Mouse (Mus musculus) megakaryocyte, adult 5-6 weeks (primary cell): ENCODE measurements around the gene Myom3. TPM values are rescaled to one million over a fixed set of nuclear protein-coding genes. Genes with fewer than 3 reads are reported as not detected.
A peak's percentile ranks its signal among the peaks of the same experiment; 100 is the strongest.

Source experiments
- ATAC-seq: 2 replicates; pipeline ENCODE4 v1.8.0; 2016; ENCODE audit warnings: mild to moderate bottlenecking, inconsistent platforms; ENCODE audit not compliant: poor library complexity, severe bottlenecking
- total RNA-seq, 2 experiments: library from RNA; stranded (forward) in 1 of 2; stranded (reverse) in 1 of 2; fragments of 153-499, 151-499 nt in 1 of 2; fragments of 221-1000, 200-1000 nt in 1 of 2; gene quantifications; 2 replicates each; pipeline versions ENCODE4 v1.2.3 to v1.2.4; 2015 to 2017

Gene Myom3
- total RNA-seq, 2 experiments from 2014 or later: not detected

DNA sequence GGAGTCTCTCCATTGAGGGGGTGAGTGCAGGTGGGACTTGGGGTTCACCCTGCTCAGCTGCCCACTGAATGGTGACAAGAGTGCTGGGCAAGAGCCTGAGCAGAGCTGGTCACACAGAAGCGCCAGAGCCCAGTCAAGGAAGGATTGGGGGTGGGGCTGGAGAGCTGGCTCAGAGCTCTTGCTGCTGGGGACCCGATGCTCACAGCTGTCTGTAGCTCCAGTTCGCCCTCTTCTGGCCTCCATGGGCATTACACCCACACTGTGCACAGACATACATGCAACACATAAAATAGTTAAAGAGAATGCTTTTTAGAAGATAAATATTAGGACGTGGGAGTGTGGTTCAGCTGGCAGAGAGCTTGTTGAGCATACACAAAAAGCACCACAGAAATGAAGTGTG is 43.8 kb downstream of the Myom3 start:
- no peak for ATAC-seq

DNA sequence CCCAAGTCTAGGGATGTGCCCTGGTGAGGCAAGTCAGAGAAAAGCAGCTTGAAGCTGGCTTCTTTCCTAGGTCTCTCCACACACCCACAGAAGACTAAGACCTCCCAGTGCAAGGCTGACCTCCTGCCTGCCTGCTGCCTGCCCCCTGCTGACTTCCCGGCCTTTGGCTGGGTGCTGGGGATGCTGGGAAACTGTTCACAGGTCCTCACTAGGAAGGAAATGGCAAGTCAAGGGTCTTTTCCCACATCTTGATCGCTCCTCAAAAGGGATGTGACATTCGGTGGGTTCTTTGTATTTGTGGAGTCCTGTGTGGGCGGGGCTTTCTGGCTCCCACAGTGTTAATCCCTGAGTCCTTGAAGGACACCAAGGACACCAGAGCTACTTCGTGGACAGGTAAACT is 44.7 kb downstream of the Myom3 start:
- ATAC-seq: no peak

DNA sequence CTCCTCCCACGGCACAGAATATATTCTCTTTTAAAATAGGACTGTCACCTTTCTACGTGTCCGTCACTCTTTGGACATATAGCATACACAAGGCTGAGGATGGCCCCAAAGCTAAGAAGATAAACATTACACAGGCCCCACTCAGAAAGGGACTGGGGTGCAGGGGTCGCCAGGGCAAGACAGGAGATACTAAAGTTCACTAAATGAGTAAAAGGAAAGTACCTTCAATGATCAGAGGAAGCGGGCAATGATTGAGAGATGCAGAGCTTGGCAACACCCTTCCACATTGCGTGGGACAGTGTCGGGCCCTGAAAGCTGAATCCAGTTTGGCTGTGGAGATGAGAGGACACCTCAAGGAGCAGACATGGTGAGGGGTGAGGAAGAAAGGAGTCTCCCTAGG is 55.4 kb downstream of the Myom3 start:
- ATAC-seq: no peak

DNA sequence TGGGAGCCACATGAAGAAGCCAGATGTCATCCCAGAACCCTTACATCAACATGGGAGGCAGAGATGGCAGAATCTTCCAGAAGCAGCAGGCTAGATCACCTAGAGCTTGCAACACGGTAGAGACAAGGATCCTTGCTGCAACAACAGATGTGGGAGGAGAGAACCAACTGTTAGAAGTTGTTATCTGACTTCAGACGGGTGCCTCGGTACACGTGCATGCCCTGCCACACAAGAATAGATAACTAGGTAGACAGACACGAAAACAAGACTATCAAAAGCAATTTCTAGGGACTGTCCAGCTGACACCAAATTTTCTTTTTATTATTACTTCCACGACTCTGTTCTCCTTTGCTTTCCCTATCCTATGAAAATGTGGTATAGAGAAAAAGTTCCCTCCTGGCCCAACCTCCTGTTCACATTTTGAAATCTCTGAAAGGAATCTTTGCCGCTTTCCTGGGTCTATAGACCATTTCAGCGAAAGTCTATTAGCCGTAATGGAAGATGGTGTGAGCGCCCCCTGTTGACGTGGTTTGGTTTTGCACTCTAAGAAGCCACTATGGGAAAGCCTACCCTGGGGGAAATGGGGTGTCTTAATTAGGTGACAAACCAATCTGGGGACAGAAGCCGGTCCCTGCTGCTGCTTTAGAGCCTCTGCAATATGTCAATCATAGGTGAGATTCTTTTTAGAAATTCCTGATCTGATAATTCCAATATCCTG is 57.5 kb downstream of the Myom3 start:
- ATAC-seq: peak; percentile 66; the same call in 1 of the 2 replicates

DNA sequence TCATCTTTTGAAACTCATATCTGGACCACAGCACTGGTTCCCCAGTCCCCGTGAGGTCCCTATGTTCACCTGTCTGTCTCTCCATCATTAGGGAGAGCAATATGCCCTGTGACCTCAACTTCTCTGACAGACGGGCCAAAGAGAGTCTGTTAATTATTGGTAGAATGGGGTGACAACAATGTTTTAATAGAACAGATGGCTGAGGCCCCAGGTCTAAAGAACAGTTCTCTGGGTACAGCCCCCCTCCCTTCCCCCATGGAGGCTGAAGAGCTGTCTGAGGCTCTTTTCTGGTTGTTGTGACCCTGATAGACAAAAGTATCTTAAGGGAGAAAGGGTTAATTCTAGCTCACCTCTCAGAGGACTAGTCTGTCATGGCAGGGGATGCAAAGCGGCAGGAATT is 58.9 kb downstream of the Myom3 start:
- ATAC-seq: no peak

DNA sequence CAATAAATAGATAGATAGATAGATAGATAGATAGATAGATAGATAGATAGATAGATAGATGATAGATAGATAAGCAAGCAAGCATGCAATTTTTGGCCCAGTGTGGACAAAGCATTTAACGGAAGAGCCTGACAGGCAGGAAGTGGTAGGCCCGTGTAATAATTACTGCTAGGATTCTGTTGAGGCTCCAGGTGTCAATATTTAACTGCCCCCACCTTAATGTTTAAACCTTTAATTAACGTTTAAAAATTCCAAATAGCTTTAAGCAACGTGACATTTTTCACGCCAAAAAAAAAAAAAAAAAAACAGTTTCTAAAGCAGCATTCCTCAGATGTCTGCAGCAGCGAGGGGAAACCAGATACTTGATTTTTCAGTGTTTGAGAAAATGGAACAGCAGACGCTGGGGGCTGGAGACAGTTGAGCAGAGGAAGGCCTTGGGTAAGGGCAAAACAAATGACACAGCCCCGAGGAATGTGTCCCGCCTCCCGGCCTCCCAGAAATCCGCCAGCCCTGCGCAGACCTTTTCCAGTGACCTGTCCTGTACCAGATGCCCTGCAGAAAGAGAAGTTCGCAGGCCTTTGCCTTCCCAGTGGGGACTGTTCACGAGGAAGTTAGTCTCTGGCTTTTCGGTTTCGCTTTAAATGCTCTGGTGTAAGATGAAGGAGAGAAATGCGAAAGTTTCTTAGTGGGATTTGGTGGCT is 60.5 kb downstream of the Myom3 start:
- ATAC-seq: peak; percentile 52

DNA sequence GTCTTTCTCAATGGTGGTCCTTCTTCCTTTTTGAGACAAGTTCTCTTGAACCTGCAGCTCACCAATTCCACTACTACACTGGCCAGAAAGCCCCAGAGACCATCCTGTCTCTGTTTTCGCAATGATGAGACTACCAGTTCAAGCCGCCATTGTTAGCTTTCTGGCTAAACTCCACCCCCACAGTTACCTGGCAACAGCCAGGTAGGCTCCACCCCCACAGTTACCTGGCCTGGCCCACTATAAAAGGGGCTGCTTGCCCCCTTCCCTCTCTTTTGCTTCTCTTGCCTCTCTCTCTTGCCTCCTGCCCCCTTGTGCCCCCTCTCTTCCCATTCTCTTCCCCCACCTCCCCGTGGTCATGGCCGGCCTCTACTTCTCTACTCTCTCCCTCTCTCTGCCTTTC is 62.3 kb downstream of the Myom3 start:
- ATAC-seq: no peak

DNA sequence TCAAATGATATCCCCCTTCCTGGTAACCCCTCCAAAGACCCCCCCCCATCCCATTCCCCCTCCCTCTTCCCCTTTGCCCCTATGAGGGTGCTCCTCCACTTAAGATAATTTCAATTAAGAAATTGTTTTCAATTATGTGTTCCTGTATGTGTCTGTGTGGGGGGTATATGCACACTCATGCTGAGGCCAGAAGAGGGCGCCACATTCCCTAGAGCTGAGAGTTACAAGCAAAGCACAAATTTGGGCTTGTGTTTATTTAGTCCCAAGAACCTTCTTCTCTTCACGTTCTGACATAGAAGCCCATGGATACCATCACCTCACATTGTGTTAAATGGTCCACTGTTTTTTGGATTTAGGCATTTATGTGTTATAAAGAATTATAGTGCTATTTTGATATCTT is 63.8 kb downstream of the Myom3 start:
- ATAC-seq: no peak

DNA sequence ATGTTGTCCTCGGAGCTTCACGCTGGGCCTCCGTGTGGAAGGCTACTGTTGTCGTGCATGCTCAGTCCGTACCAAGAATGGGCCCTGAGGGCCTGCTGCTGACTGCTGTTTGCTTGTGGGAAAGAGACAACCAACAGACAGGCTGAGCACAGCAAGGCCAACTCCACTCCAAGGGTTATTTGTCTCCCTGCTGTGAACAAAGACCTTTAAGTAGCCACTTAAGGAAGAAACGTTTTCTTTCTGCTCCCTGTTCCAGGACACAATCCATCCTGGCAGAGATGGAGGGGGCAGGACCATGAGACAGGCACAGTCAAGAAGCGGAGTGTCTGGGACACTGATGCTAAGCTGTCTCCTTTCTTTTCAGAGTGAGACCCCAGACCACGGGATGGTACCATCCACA is 64.7 kb downstream of the Myom3 start:
- ATAC-seq: no peak

DNA sequence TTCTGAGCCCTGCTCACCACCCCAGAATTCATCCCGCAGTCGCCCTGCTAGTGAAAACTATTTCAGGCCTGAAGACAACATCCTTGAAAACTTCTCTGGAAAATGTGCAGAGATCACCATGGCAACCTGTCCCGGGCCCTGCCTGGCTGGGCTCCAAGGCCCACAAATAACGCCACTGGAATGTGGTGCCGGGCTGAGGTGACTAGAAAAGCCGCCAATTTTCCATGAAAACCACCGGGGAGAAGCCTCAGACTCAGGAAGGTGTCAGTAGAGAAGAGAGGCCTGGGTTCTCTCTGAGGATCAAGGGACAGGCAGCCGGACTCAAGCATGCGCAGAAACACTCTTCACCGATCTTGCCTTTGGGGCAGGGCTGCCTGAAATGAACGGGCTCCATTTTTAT is 69.0 kb downstream of the Myom3 start:
- ATAC-seq: no peak

DNA sequence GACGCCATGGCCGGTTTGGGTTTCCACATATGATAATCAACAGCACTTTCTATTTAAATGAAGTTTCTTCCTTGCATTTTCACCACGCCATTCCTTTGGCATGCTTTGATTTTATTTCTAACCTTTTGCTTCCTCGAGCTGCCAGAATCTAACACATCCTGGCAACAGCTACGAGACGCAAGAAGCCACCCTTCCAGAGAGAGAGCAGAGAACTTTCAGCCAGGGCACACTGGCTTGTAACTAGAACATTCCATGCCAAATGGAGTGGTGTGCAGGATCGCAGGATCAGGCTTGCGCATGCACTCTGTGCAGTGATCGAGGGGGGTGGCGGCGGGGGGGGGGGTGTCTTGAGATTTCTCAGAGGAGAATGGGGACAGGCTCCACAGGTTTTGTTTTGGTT is 72.6 kb downstream of the Myom3 start:
- no peak for ATAC-seq

DNA sequence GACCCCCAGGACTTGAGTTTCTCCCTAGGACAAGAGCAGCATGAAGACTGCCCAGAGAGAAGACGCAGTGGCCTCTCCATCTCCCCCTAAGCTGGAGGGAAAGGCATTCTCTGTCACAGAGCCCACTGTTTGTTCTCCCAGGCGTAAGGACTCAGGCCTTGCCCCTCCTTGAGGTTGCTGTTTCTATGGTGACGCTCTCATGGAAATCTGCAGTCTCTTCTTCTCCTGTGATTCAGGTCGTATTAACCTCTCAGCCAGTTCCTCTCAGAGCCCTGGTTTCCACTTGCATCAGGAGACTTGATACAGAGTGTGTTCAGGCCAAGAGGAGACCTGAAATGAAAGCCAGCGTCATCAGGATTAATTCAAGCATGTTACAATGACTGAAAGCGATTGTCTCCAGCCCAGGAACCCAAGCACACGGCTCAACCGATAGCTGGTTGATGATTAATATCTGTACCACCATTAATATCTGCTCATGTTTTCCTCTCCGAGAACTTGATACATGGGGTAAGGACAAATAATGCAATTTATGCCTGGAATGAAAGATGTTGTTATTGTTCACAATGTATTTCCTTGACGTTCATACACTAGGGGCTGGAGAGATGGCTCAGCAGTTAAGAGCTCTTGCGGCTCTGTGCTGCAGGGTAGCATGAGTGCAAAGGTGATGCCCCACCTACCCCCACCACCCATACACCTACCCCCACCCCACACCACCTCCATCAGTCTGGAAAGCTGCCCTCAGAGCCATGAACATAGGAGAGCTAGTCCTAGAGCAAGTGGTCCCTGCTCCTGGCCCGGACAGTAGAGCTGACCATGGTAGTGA is 74.0 kb downstream of the Myom3 start:
- ATAC-seq: no peak

DNA sequence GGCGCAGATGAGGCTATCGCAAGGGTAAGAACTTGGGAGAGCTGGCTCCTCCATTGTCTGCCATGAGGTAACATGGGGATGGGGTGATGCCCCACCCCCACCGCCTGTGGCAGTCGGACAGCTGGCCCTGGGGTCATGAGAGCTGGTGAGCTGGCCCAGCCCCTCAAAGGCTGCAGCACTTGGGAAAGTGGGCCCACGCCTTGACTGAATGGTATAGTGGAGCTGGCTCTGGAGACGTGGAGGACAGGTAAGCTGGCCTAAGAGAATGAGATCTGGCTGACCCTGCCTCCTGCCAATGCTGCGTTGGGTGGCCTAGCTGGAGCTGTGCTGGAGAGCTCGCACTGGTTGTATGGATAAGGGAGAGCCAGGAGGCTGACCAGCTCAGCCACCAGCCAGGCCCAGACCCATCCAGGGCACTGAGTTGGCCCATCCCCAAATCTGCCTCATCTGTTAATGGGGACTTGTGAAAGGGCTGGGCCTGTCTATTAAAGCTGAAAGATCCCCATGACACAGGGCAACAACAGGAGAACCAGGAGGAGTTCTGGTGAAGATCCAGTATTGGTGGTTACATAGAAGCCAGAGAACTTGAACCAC is 74.7 kb downstream of the Myom3 start:
- no peak for ATAC-seq

DNA sequence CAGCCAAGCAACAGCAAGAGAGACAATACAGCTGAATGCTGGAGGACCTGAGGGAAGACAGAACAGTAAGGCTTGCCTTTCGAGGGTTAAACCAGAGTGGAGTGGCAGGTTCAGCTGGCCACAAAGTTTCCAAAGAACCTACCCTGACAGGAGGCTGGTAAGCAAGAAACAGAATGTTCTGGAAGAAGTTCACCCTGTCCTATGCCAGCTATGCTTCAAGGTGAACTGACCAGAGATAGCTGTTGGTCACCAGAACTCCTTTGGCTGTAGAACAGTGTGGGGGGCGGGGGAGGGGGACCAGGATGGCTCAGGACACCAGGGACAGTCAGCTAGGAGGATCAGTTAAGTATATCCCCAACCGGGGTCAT is 79.4 kb downstream of the Myom3 start:
- ATAC-seq: no peak

DNA sequence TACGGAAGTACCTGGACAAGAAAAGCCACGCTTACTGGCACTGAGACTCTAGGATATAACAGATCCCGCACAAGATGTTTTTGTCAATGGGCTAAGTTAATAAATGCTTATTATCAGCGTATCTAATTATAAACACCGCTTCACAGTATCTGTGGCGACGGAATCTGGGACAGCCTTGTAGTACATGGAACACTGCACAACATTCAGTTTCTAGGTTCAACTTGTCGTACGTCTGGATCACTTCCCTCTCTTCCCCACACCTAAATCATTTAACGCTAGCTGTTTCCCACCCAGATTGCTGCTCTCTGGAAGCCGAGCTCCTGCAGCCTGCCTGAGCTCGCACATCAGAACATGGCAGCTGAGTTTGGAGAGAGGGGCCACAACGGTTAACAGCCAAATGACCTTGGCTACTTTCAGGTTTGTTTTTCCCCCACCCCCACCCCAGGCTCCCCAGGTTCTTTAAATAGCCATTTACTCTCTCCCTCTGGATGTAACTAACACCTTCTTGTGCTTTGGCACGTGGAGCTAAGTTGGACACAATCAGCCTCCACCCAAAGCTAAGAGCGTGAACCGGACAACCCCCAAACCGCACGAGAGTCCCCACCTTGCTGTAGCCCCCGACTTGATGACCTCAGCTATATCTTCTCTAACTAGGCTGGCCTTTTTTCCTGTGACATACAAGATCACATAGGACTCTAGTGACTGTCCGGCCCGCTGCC is 79.9 kb downstream of the Myom3 start:
- ATAC-seq: no peak

DNA sequence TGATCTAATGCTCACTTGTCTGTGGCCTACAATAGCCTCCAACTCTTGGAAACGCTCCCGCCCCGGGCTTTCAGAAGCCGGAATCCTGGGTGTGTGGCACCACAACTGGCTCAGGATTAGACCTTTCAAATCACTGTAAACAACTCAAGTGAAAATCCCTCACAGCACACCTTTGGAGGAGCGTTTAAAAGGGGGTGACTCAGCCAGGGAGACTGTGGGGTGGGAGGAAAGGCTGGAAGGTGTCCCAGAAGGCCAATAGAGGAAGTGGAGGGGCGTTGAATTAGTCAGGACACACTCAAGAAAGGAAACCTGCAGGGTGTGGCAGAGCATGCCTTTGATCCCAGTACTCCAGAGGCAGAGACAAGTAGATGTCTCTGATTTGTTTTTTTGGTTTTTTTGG is 84.9 kb downstream of the Myom3 start:
- no peak for ATAC-seq

DNA sequence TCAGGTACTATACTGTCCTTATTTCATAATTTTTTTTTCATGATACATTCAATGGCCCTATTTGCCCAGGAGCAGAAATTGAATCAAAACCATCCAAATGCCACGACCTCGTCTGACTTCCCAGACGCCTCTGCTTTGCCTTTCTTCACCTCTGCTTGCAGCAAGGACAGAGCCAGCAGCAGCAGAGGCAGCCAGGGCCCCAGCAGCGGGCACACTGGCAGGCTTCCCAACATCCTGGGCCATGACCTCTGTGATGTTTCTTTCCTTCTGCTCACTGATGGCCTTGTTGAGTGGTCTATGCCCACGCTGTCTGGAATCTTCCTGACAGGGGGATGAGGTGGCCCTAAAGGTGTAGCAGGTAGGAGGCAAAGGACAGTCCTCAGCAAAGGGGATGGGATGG is 88.1 kb downstream of the Myom3 start:
- ATAC-seq: no peak

DNA sequence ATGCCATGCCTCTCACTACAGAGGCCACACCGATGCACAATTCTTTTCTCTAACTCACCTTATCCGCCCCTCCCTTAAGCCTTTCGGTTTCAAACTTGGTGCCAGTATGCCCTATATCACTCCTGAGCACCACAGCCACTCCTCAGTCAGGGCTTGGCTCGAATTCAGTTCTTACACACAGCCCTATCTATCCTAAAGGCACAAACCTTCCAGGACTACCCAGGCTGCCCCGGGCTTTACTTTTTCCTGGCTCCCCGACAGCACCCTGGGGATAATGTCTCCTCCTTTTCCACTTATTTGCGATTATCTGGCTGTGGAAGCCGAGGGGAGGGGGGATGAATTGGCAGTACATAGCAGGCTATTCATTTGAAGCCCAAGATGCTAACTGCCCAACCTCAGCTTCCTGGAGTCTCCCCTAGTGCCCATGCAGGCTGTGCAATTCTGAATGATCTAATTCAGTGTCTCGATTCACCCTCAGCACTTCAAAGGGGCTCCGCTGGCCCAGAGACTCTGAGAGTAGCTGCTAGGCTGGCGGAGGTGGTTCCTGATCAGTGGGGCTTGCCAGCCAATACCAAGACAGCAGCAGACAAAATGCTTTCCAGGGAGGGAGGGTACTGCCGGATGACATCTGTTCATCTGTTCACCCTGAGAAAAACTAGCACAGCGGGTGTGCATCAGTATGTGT is 91.0 kb downstream of the Myom3 start:
- no peak for ATAC-seq

DNA sequence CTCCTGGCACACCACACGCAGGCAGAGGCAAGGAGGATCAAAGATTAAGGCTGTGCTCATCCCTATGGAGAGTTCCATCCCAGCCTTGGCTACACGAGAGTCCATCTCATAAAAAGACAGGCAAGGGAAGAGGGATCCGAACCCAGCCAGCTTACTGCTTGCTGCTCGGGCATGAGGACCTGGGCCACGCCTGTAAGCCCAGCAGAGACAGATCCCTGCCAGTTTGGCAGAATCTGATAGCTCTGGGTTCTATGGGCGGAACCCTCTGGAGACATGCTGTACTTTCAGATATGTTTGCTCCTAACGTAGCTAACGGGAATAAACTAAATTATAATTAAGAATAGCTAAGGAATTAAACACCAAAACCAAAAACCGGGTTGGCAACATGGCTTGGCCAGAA is 92.4 kb downstream of the Myom3 start:
- no peak for ATAC-seq

DNA sequence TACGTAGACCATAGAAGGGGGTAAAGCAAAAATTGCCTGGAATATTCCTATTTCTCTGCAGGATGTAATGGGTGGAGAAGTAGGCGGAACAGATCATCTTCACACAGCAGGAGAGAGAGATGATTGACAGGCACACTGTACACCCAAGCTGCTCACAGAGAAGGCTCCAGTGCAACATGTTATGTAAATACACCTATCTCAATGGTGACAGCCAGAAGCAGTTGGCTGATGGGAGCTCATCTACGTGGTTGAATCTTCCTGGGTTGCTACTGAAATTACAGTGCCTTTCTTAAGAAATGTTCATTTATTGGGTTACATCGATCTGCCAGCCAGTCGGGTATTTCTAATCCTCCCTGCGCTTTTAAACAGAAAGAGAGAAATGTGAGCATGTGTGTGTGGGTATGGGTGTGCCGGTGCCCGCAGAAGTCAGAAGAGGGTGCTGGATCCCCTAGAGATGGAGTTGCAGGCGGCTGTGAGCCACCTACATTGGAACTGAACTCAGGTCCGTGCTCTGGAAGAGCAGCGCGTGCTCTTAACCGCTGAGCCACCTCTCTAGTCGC is 94.6 kb downstream of the Myom3 start:
- ATAC-seq: no peak
